Mouse (Mus musculus): Measurements from ENCODE around the gene Saysd1. TPM values are rescaled to one million over a fixed set of nuclear protein-coding genes. Genes with fewer than 3 reads are reported as not detected.

The Saysd1 gene
- 1 to 10 TPM; 2.4 to 2.7 TPM for total RNA-seq (2021)

GRCm38 (mm10) chr14:20138484-20139355 is at the start of gene Saysd1:
Gene Saysd1, minus strand, starts transcription at chr14:20138534.
- intact Hi-C loops (cut with DNase I) = no loop called here
- DNase-seq (ENCODE audit: low spot score) = no peak

- intact Hi-C loops (cut with DNase I) = no loop called here
- no peak for DNase-seq (ENCODE audit: low spot score)
Measured at GRCm38 (mm10) chr14:20185426-20185825, 47.1 kb upstream of the Saysd1 start.

- intact Hi-C loops (cut with DNase I) = no loop called here
- no peak for DNase-seq (ENCODE audit: low spot score)
Measured at GRCm38 (mm10) chr14:20183701-20184100, 45.4 kb upstream of the Saysd1 start.

GRCm38 (mm10) chr14:20182596-20182995 is 44.3 kb upstream of the Saysd1 start:
- DNase-seq (ENCODE audit: low spot score) = no peak
- intact Hi-C loops (cut with DNase I) = no loop called here

- intact Hi-C loops (cut with DNase I) = no loop called here
- DNase-seq (ENCODE audit: low spot score) = peak; percentile 75
Measured at GRCm38 (mm10) chr14:20181466-20181921, 43.2 kb upstream of the Saysd1 start, which contains the start of gene Kcnk5. Gene Kcnk5, minus strand, starts transcription at chr14:20181809.

- intact Hi-C loops (cut with DNase I) = no loop called here
- peak; percentile 22 for DNase-seq (ENCODE audit: low spot score)
Measured at GRCm38 (mm10) chr14:20180751-20181162, 42.4 kb upstream of the Saysd1 start.

- no peak for DNase-seq (ENCODE audit: low spot score)
- intact Hi-C loops (cut with DNase I) = no loop called here
Measured at GRCm38 (mm10) chr14:20180304-20180703, 42.0 kb upstream of the Saysd1 start.

- DNase-seq (ENCODE audit: low spot score) = no peak
- intact Hi-C loops (cut with DNase I) = no loop called here
Measured at GRCm38 (mm10) chr14:20179731-20180280, 41.5 kb upstream of the Saysd1 start.

GRCm38 (mm10) chr14:20179080-20179479 is 40.7 kb upstream of the Saysd1 start:
- intact Hi-C loops (cut with DNase I) = no loop called here
- no peak for DNase-seq (ENCODE audit: low spot score)

GRCm38 (mm10) chr14:20178593-20178992 is 40.3 kb upstream of the Saysd1 start:
- no peak for DNase-seq (ENCODE audit: low spot score)
- intact Hi-C loops (cut with DNase I) = no loop called here

GRCm38 (mm10) chr14:20177494-20178123 is 39.3 kb upstream of the Saysd1 start:
- no peak for DNase-seq (ENCODE audit: low spot score)
- intact Hi-C loops (cut with DNase I) = no loop called here

GRCm38 (mm10) chr14:20175705-20176104 is 37.4 kb upstream of the Saysd1 start:
- DNase-seq (ENCODE audit: low spot score) = no peak
- intact Hi-C loops (cut with DNase I) = no loop called here

GRCm38 (mm10) chr14:20175114-20175513 is 36.8 kb upstream of the Saysd1 start:
- DNase-seq (ENCODE audit: low spot score) = no peak
- intact Hi-C loops (cut with DNase I) = no loop called here

- intact Hi-C loops (cut with DNase I) = no loop called here
- DNase-seq (ENCODE audit: low spot score) = no peak
Measured at GRCm38 (mm10) chr14:20174696-20175095, 36.4 kb upstream of the Saysd1 start.

GRCm38 (mm10) chr14:20173873-20174490 is 35.6 kb upstream of the Saysd1 start:
- DNase-seq (ENCODE audit: low spot score) = no peak
- intact Hi-C loops (cut with DNase I) = no loop called here

GRCm38 (mm10) chr14:20172924-20173323 is 34.6 kb upstream of the Saysd1 start:
- DNase-seq (ENCODE audit: low spot score) = no peak
- intact Hi-C loops (cut with DNase I) = no loop called here

- DNase-seq (ENCODE audit: low spot score) = no peak
- intact Hi-C loops (cut with DNase I) = no loop called here
Measured at GRCm38 (mm10) chr14:20172509-20172908, 34.2 kb upstream of the Saysd1 start.

- intact Hi-C loops (cut with DNase I) = no loop called here
- DNase-seq (ENCODE audit: low spot score) = no peak
Measured at GRCm38 (mm10) chr14:20171840-20172239, 33.5 kb upstream of the Saysd1 start.

GRCm38 (mm10) chr14:20169251-20169650 is 30.9 kb upstream of the Saysd1 start:
- intact Hi-C loops (cut with DNase I) = no loop called here
- DNase-seq (ENCODE audit: low spot score) = no peak

GRCm38 (mm10) chr14:20168478-20168877 is 30.1 kb upstream of the Saysd1 start:
- DNase-seq (ENCODE audit: low spot score) = no peak
- intact Hi-C loops (cut with DNase I) = no loop called here

All from heart, postnatal 25 days (tissue).